Mouse (Mus musculus) forebrain, embryonic 15.5 days (tissue): ENCODE measurements around the gene Gm7714. TPM values are rescaled to one million over a fixed set of nuclear protein-coding genes. Genes with fewer than 3 reads are reported as not detected.
"Not testable (repeated sequence)": the region's sequence is repeated elsewhere in the genome, so short reads cannot be mapped to it uniquely, and the experiment has no call there.

Source experiments
- ATAC-seq: fragments of 200-750 bp; cut with Nextera tagmentation; replicated peaks from 2 replicates; pipeline ENCODE4 v1.8.0; 2017; ENCODE audit warnings: mild to moderate bottlenecking, moderate TSS enrichment, moderate library complexity
- H3K27ac ChIP-seq: fragments of 300-500 bp; sonication (generic); replicated peaks from 2 replicates; pipeline ENCODE4 v1.5.1; 2015; ENCODE audit warnings: mild to moderate bottlenecking, inconsistent platforms
- H3K27me3 ChIP-seq: fragments of 300-500 bp; sonication (generic); 2 replicates; pipeline ENCODE4 v1.6.1; 2015; ENCODE audit warnings: inconsistent platforms
- H3K36me3 ChIP-seq: fragments of 300-500 bp; sonication (generic); 2 replicates; pipeline ENCODE4 v1.6.1; 2015; ENCODE audit warnings: mild to moderate bottlenecking, inconsistent platforms
- H3K4me1 ChIP-seq: fragments of 300-500 bp; sonication (generic); 2 replicates; pipeline ENCODE4 v1.6.1; 2015; ENCODE audit warnings: inconsistent platforms
- H3K4me2 ChIP-seq: fragments of 300-500 bp; sonication (generic); replicated peaks from 2 replicates; pipeline ENCODE4 v1.6.1; 2015; ENCODE audit warnings: mild to moderate bottlenecking, inconsistent platforms
- H3K4me3 ChIP-seq: fragments of 300-500 bp; sonication (generic); 2 replicates; pipeline ENCODE4 v1.5.1; 2015; ENCODE audit warnings: mild to moderate bottlenecking, inconsistent platforms
- H3K9ac ChIP-seq: fragments of 300-500 bp; sonication (generic); replicated peaks from 2 replicates; pipeline ENCODE4 v1.6.1; 2015; ENCODE audit warnings: mild to moderate bottlenecking, inconsistent platforms
- H3K9me3 ChIP-seq: fragments of 300-500 bp; sonication (generic); 2 replicates; pipeline ENCODE4 v1.6.1; 2016; ENCODE audit warnings: inconsistent platforms
- WGBS: fragments of 180-500 bp; shearing (Covaris S2); methylation state at CpG from one replicate; pipeline ENCODE4 v1.1.7; 2015; ENCODE audit warnings: mixed read lengths; 5-methylcytosine and 5-hydroxymethylcytosine counted together
- polyA plus RNA-seq: library from polyadenylated mRNA; unstranded; fragments of >200 nt; fragmentation: Nextera tagmentation; extraction: Ambion mirVana; gene quantifications from 2 replicates; pipeline ENCODE4 v1.2.1, GENCODE M21; 2015

Gene Gm7714
- not detected in 2 replicates for polyA plus RNA-seq

DNA sequence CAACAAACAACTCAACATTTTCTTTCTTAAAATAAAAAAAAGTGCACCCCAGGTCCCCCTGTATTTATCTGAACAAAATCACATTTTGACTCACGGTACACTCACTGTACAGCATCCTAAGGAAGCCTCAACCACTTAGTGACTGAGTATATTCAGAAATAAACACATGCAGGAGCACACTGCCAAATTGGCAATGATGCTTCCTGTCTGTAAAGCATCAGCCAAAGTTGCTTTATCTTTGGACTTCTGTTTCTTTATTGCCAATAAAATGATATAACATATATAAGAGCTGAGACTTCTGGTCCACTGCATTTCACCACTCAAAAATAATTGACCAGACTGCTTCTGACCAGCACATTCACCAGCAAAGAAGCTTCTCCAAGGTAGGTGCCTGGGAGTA lies at the start of gene Gm7714:
Gene Gm7714 (plus strand): TSS at position 301 of the 400 bp plus-strand sequence.
- H3K27ac ChIP-seq = no peak within 1 kb of the TSS
- H3K36me3 ChIP-seq = no peaks in the 10 kb centered on the region
- H3K9ac ChIP-seq = no peak within 1 kb of the TSS
- H3K4me1 ChIP-seq = no peaks in the 10 kb centered on the region
- H3K9me3 ChIP-seq = no peaks in the 10 kb centered on the region
- no peak within 1 kb of the TSS for H3K4me2 ChIP-seq
- no peak within 1 kb of the TSS for H3K4me3 ChIP-seq
- H3K27me3 ChIP-seq = no peaks in the 10 kb centered on the region
- no peak for ATAC-seq
- WGBS = 72% methylated on average over 1 of the region's 1 CpGs

DNA sequence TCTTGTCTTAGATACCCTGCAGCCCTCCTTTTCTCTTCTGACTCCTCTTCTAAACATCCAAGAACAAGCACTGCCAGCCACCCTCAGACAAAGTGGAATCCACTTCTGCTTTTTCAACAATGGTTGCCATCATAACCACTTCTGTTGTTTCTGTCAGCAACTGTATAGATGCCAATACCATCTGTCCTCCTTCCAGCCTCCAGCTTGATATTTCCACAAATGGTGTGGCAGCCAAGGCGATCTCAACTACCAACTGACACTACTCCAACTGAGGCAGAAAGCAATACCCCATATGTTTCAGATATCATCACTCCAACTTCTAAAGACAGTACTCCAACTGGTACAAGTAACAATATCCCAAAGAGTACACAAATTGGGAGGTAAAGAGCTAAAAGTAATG lies 12.2 kb upstream of the Gm7714 start:
- Histone ChIP-seq H3K9me3 (no peaks in the 10 kb centered on the region), H3K27ac (no peak overlapping the region), H3K9ac (no peak overlapping the region), H3K36me3 (no peaks in the 10 kb centered on the region), H3K4me2 (no peak overlapping the region), H3K4me3 (no peak overlapping the region), H3K4me1 (no peaks in the 10 kb centered on the region), H3K27me3 (no peaks in the 10 kb centered on the region)
- 89% methylated on average over 1 of the region's 1 CpGs for WGBS
- ATAC-seq = no peak

DNA sequence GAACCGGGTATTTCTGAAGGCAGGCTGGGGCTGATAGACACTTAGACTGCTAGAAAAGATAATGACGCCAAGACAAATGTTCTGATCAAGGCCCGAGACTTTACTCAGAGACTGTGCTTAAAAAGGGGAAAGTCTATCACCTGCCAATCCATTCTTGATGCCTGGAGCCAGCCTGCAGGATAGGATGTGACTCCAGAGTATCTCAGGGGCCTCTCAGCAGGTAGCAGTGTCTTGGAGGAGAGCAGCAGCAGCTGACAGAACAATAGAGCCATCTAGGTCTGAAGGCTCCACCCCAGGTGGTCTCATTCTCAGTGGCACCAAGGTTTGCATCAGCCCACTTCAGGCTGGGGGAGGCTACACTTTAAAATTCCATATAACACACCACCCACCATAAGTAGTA lies 42.6 kb downstream of the Gm7714 start:
- ATAC-seq, H3K9ac ChIP-seq, H3K4me2 ChIP-seq, H3K4me3 ChIP-seq, H3K36me3 ChIP-seq, H3K27me3 ChIP-seq, H3K27ac ChIP-seq, H3K9me3 ChIP-seq, H3K4me1 ChIP-seq: not testable (repeated sequence)
- 66% methylated on average over 3 of the region's 3 CpGs for WGBS

DNA sequence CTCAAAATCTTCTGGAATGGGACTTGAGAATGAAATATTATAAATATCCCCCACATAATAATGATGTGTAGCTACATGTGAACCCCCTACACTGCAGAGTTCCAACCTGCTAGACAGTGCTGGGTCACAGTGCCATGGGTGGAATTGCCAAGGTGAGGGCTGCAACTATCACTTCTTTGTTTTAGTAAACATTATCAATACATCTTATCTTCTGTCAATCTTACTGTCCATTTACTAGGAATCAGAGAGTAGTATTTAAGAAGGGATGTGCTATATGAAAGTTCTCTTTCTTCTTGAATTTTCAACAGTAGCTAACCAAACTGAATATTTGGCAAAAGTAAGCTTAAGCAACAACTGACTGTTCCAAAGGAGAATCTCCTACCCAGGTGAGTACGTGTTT lies 48.3 kb downstream of the Gm7714 start, which contains the start of gene Prol1:
Gene Prol1 (plus strand): TSS at position 301 of the 400 bp plus-strand sequence.
- Histone ChIP-seq H3K9me3 (no peaks in the 10 kb centered on the region), H3K36me3 (no peaks in the 10 kb centered on the region), H3K4me2 (no peak within 1 kb of the TSS), H3K4me1 (no peaks in the 10 kb centered on the region), H3K27me3 (no peaks in the 10 kb centered on the region), H3K27ac (no peak within 1 kb of the TSS), H3K9ac (no peak within 1 kb of the TSS), H3K4me3 (no peak within 1 kb of the TSS)
- 100% methylated on average over 1 of the region's 1 CpGs for WGBS
- no peak for ATAC-seq

Other genes starting within 250 kb of the Gm7714 start
- not detected in 2 replicates for gene Smr2, start 182.4 kb upstream of the Gm7714 start, polyA plus RNA-seq
- gene Gm11116, start 157.4 kb upstream of the Gm7714 start, polyA plus RNA-seq = not detected in 2 replicates
- gene Gm11115, start 114.8 kb upstream of the Gm7714 start, polyA plus RNA-seq = not detected in 2 replicates
- not detected in 2 replicates for gene Prol1, start 48.4 kb downstream of the Gm7714 start, polyA plus RNA-seq
- not detected in 2 replicates for gene Amtn, start 107.2 kb downstream of the Gm7714 start, polyA plus RNA-seq
- 0.09 TPM in 1 of 2 replicates, not detected in the other for gene Ambn, start 187.1 kb downstream of the Gm7714 start, polyA plus RNA-seq
- not detected in 2 replicates for gene Enam, start 219.1 kb downstream of the Gm7714 start, polyA plus RNA-seq